Mouse (Mus musculus): ENCODE data around the gene Cpb2. TPM values are rescaled to one million over a fixed set of nuclear protein-coding genes. Genes with fewer than 3 reads are reported as not detected.

Gene Cpb2
- polyA plus RNA-seq, 3 experiments from 2014 or later = not detected

Other genes with a start within 250 kb of the Cpb2 start
- 1 to 10 TPM in 1 of 3 experiments, under 1 TPM in 2; 0.46 to 1.5 (median 0.54) TPM for gene Rubcnl, start 226.3 kb upstream of the Cpb2 start, polyA plus RNA-seq (2017; shearing (Covaris generic))
- not detected for gene Lrrc63, start 111.4 kb upstream of the Cpb2 start, polyA plus RNA-seq (2017; shearing (Covaris generic))
- 1,000 to 10,000 TPM; 1,283 to 1,916 (median 1,300) TPM for gene Lcp1, start 111.2 kb upstream of the Cpb2 start, polyA plus RNA-seq (2017; shearing (Covaris generic))
- gene Zc3h13, start 42.1 kb downstream of the Cpb2 start, polyA plus RNA-seq (2017; shearing (Covaris generic)) = 10 to 100 TPM; 15.5 to 26.0 (median 17.1) TPM
- under 1 TPM; 0.15 to 0.69 (median 0.56) TPM for gene Siah3, start 213.7 kb downstream of the Cpb2 start, polyA plus RNA-seq (2017; shearing (Covaris generic))